Mouse (Mus musculus): ENCODE results near the gene Ubqln1.

DNA sequence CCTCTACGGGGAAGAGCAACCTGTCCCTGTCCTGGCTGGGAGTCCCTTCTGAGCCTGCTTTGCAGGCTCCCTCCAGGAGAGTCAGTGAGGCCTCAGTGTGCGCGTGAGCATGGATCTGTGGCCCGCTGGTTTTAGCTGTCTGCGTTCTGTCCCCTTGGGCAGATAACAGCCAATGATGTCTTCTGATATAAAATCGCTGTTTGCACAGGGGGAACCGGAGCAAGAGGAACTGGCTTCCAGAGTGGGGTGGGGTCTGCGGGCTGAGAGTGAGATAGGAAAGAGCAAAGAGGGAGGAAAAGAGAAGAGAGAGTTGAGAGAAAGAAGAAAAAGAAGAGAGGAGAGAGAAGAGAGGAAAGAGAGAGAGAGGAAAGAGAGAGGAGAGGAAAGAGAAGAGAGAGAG, 58.4 kb downstream of the Ubqln1 start:
- no peak for TF ChIP-seq CHD2 (IDR thresholded peaks at IDR 0.05; ENCODE audit: low read depth, low read length)
- no peak for TF ChIP-seq HCFC1 (IDR thresholded peaks at IDR 0.05; ENCODE audit: borderline replicate concordance, insufficient read depth, low read length)
- no peak for TF ChIP-seq ZNF384 (IDR thresholded peaks at IDR 0.05; ENCODE audit: low read depth, low read length)

Measured in ES-E14 (cell line).